Mouse (Mus musculus): ENCODE data around the gene Hectd4.

- no peak for TF ChIP-seq GABPA (IDR thresholded peaks at IDR 0.05; ENCODE audit: insufficient replicate concordance, low read depth, low read length)
- TF ChIP-seq CTCF (conservative IDR thresholded peaks at IDR 0.05 in 1 of 2, IDR thresholded peaks at IDR 0.05 in 1 of 2; ENCODE audit: low read depth in 2 of 2, low read length in 2 of 2), result no peak
- TF ChIP-seq POLR2A (IDR thresholded peaks at IDR 0.05; ENCODE audit: low read depth, low read length), result no peak
- no peak for TF ChIP-seq EP300 (IDR thresholded peaks at IDR 0.05; ENCODE audit: low read length)
- no peak for TF ChIP-seq ZC3H11A (IDR thresholded peaks at IDR 0.05; ENCODE audit: low read depth, low read length)
- TF ChIP-seq USF1 (IDR thresholded peaks at IDR 0.05; ENCODE audit: low read depth, low read length), result no peak
- no peak for TF ChIP-seq ZMIZ1 (IDR thresholded peaks at IDR 0.05; ENCODE audit: low read depth, low read length)
These were observed 143.4 kb downstream of the Hectd4 start for GRCm38 (mm10) chr5:121363441-121363840.
